Mouse (Mus musculus) natural killer cell, adult 2 months (primary cell): ENCODE results near the gene Cfap54.

Experiments used
- DNase-seq, 2 experiments: peaks; one replicate each; pipeline ENCODE4 v3.0.0; 2022; ENCODE audit warnings: low spot score in 2 of 2

Gene Cfap54

DNA sequence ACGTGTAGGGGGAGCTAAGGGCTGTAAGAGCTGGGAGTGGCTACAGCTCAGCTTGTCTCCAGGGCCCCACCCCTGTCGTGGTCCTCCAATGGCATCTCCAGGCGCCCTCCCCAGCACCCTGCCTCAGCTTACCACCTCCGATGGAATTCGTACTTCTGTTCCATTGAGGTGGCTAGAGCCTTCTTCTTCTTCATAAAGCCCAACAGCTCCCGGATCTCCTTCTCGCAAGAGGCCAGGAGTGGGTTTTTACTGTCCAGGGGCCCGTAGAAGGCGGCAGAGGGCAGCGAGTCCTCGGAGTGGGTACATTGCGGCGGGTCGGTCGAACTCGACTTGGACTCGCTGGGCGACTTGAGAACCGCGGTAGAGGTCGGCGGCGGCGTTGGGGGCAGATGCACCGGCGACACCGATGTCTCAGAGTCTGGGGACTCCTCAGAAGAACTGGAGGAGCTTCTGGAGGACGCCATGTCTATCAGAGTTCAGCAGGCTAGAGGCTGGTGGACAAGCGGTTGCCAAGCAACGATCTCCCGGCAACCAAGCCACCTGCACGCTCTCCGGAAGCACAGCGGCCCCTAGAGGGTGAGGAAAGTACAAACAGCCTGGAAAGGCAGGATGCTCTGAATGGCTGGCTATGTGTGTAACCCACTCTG, at the start of gene Cfap54:
Gene Cfap54 (minus strand): TSS at position 486 of the 647 bp plus-strand sequence.
- peak; percentile 85 to 89 for DNase-seq

DNA sequence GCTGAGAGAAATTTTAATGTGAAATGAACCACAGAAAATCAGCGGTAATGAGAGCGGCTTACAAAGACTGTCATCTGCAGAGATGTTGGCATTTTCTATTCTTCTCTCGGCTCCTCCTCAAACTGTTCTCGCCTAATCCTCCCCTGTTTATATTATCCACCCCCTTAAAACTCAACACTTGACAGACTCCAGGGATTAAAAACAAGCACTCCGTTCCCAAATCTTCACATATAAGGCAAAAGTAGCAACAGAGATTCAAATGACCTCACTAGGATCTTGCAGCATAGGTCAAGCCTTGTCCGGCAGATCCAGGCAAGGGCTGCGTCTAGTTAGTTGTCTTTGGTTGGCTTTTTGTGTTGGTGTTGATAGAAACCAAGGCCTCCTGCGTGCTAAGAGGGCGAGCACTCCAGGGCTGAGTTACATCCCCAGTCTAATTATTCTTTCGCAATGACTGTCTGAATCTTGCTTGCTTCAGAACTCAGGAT, 49.1 kb upstream of the Cfap54 start:
- no peak for DNase-seq

DNA sequence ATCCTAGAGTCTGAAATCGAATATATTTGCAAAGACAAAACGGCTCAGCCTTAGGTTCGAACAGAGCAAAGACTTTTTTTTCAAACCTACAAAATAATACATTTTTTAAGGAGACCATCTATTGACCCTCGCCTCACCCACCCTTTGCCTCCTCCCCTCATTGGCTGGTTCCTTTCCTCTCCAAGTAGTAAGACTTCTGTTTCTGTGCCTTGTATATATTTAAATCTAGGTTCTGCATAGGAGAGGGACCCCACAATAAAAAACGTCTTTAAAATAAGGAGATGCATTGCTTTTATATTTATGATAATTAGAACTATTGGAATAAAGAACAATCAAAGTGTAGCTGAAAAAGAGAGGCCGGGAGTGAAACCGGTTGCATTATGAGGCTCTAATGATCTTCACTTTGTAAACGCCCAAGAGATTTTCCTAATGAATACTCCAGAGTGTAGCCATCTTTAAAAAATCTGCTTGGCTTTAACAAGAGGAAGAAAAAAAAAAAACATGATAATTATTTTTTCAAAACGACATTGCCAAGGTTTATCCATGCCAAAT, 48.6 kb upstream of the Cfap54 start:
- DNase-seq, result no peak

DNA sequence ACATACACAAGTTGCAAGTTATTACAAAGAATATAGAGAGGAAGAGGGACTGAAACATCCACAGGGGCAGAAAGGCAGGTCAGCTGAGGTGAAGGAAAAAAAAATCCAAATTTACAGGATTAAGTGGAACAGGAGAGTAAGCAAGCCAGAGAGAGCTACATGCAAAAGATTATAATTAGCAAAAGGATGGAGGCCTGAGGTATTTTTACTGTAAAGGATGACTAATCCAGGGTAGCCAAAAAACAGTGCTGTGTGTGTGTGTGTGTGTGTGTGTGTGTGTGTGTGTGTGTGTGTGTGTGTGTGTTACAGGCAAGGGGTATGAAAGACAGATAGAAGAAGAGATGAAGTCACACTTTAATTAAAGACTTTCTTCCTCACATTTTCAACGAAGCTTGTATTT, 47.9 kb upstream of the Cfap54 start:
- DNase-seq, result no peak

DNA sequence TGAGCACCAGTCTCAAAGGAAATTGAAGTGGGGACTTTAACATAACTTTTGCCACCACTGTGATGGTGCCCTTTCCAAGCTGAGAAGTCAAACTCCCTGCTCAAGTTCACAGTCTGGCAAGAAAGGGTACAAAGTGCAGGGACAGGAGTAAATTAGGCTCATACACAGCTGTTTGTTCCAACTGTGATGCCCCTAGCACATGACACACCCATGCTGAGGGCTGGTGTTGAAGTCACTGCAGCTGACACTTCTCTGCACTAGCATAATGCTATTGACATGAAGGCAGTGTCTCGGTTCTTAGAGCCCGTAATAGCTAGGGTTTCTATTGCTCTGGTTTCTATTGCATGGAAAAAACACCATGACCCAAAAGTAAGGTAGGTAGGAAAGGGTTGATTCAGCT, 47.1 kb upstream of the Cfap54 start:
- no peak for DNase-seq

DNA sequence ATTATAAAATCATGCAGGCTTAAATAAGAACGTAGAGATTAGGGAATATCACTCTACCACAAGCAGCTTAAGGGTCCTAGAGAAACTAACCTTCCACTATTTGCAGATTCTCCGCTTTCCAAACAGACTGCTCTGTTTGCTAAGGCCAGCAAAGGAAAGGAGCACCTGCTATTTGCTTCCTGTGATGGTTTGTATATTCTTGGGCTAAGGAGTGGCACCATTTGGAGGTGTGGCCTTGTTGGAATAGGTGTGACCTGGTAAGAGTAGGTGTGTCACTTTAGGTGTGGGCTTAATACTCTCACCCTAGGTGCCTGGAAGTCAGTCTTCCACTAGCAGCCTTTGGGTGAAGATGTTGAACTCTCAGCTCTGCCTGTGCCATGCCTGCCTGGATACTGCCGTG, 44.6 kb upstream of the Cfap54 start:
- no peak for DNase-seq

DNA sequence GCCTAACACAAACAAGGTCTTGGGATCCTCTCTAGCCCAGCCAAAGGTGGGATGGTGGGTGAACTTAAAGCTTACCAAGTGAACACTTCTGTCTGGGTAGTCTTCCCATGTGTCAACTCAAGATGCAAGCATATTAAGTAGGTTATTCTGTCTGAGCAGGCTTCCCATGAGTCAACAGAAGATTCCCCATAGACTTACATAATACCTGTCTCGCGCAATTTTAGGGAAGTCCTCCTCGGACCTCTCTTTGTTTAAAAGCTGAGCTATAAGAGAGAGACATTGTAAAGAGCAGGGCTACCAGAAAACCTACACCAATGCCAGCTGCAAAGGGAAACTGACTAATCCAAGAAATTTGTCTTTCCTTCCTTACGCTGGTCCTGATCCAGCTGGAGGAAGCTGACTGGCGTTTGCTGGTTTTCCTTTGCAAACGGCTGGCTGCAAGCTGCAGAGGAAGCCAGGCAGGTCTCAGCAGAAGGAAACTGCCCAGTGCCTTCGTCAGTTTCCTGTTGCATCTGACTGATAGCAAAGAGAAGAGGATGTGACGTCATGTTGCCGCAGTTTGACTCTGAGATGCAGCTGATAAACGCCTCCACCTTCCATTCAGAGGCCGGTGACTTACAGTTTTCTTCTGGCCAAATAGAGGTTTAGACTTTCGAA, 42.7 kb upstream of the Cfap54 start:
- peak; percentile 81 for DNase-seq

DNA sequence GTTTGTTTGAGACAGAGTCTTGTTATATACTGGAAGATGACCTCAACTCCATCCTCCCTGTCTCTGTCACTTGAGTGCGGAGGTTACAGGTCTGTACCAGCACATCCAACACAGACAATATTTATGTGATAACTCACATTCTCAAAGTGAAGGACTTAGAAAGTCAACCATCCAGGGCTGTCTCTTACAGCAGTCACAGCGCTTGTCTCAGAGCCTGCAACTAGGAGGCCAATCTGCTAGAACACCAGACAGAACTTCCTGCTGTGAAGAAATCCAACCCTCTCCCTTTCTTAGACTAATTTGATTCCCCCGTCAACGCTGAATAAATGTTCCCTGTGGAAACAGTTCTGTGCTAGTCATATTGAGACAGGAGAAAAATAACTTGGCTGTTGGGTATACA, 41.9 kb upstream of the Cfap54 start:
- DNase-seq, result no peak

DNA sequence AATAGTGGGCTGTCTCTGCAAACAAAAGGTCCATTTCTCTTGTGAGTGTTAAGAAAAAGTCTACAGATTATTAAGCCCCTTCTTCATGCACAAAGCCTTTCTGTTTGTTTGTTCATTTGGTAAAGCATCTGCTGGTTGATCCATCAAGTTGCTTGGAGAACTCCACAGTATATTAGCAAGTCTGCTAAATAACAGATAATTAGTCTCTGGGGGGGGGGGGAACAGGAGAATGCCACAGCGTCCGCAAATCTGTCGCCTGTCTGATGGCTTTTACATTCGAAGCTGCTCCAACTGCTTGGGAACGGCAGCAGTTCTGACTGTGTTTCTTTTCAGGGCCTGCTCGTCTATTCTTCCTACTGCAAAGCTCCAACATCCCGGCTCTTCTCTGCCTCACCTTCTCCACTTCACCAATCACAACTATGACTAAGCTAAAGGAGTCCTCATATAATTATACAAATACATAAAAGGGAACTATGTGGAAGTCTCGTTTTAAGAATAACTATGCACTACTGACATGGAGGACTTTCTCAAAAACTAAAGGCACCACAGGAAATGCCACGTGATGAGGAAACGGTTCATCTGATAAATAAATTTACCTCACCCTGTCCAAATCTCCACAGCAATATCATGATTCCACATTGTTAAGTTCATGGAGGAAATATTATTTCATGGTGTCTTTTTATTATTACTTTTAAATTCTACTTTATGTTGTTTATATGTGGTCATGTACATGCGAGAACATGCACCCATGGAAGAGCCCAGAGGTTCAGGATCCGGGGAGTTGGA, 41.2 kb upstream of the Cfap54 start:
- no peak for DNase-seq

DNA sequence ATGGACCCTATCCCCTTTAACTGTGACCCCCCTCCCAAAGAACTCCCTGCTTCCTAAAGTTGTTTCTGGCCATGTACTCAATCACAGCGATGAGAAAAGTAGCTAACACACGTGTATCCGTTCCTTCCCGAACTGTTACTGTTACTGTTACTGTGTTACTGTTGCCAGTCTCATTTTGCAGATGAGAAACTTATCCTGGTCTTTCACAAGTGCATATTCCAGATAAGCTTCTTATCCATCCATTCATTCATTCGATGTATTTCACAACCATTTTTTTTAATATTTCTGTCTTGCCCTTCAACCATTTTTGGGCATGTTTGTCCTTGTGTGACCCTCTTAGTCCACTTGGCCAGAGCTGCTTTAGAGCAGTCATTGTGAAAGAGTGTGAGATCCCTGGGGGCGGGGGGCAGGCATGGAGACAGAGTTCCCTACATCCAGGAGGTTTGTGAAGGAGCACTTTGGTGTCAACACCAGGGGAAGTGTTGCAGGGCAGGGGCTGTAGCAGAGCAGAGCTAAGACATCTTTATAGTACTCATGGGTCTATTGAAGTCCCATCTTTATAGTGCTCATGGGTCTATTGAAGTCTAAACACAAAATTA, 39.9 kb upstream of the Cfap54 start:
- no peak for DNase-seq

DNA sequence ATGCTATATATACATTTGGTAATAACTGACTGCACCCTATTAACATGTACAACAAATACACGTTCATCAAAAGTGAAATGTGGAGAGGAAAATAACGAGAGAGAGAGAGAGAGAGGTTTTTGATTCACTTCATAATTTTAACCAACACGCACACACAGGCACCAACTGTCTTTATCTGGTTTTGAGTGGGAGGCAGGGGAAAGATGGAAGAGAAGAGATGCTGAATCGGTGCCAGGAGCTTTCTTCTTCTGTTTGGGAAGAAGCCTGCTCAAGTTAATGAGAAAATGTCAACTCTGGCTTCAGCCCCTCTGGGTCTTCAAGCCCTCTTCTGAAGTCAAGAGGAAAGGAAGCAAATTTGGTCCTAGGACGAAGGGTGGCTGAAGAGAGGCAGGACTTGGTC, 38.4 kb upstream of the Cfap54 start:
- no peak for DNase-seq

DNA sequence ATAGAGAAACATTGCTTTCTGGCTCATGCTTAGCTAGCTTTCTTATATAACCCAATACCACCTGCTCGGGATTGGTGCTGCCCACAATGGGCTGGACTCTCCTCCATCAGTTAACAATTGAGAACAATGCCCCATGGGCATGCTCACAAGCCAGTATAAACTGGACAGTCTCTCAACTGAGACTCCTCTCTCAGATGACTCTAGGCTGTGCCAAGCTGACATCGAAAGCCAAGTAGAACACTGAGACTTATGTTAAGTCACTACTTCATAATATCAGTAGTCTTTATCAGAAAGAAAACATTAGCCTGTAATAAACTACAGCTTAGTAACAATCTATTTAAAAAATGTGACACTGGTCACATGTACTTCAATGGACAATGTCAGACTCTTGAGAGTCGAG, 35.2 kb upstream of the Cfap54 start:
- DNase-seq, result no peak

DNA sequence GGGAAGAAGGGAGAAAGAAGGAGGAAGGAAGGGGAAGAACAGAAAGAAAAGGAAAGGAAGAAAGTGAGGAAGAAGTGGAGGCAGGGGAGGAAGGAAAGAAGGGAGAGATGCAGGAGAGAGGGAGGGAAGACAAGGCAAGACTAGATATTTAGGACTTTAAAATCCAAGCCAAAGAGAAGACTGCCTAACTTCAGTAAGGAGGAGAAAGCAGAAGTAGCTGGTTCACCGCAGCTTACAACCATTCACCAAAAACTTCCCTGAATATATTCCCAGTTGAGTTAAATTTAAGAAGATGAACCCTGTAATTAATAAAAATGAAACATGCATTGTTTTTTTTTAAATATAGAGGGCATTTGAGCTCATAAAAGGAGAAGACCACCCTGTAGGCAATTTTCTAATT, 34.3 kb upstream of the Cfap54 start:
- DNase-seq, result no peak

DNA sequence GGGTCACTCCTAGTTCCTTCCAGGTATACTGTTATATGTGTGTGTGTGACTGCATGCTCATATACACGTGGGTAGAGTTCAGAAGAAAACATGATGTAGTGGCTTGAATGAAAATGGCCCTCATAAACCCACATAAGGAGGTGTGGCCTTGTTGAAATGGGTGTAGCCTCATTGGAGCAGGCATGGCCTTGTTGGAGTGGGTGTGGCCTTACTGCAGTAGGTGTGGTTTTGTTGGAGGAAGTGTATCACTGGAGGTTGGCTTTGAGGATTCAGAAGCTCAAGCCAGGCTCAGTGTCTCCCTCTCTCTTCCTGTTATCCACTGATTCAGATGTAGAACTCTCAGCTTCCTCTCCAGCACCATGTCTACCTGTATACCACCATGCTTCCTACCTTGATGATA, 33.4 kb upstream of the Cfap54 start:
- no peak for DNase-seq

DNA sequence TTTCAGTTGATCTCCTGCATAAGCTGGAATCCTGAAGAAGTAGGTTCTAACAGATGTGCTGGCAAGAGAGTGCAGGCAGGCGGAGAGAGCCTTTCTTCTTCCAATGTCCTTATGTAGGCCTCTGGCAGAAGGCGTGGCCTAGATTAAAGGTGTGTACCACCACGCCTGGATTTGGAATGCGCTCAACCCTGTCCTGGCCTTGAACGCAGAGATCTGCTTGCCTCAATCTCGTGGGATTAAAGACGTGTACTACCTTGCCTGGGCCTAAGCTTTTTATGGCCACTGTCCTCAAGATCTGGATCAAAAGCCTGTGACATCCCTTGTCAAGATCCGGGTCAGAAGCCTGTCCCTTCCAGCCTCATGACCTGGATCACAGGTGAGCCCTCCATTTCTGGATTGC, 32.5 kb upstream of the Cfap54 start:
- no peak for DNase-seq

DNA sequence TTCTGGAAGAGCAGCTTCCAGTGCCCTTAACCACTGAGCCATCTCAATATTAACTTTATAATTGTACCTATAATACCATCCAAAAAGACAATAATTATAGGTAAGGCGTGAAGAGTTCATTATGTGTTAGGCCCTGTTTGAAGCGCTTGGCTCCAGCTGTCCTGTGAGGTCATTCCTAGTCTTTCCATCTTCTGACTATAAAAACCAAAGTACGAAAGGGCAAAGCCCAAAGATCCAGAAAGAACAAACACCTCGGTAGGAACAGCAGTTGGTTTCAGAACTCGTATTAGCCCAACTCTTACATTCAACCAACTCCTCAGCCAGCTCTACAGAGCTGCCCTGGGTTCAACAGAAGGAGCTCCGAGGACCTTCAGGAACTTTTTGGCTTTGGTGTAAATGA, 30.6 kb upstream of the Cfap54 start:
- no peak for DNase-seq

DNA sequence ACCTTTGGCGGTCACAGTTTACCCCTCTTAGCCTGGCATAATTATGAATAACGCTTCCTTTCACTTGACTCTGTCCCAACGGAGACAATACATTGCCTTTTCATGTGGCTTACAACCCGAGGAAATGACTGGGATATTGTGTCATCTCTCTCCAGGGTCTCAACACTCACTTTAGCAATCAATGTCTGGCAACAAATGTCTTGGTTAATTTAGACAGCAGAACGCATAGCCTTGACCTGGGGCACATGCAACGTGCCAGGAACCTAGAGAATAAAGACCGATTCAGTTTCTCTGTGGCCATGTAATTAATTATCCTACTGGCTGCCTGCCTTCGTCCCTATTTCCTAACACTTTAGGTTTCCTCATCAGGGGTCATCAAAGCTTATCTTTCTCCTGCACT, 30.0 kb upstream of the Cfap54 start:
- no peak for DNase-seq

DNA sequence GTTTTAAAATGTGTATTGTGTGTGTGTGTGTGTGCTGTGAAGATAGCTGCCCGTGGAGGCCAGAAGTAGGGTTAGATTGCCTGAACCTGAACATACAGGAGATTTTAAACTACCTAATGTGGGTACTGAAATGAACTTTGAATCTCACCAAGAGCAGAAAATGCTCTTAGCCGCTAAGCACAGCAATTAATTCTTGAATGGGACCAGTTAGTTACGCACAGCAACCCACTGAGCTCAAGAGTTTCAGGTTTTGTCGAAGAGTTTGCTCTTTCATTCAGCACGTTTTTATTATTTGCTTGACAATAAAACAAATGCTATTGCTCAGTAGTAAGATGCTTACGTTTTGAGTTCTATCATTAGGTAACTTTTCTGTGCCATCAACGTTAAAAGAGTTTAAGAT, 23.9 kb upstream of the Cfap54 start:
- no peak for DNase-seq

DNA sequence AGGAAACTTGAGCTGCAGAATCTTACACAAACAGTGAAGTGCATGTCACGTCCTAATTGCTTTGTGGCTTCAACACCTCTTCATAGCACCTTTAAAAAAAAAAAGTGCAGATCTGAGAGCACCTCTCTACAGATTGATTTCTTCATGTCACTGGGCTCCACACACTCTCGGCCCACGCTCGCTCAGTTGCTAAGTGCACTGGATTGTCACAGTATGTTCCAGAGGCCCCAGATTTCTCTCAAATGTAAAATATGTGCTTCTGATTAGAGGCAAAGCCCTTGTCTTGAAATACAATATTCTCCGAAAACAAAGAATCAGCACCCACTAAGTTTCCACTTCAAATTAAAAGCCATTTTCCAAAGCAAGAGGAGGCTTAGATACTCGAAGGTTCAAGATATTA, 22.9 kb upstream of the Cfap54 start:
- DNase-seq, result no peak

DNA sequence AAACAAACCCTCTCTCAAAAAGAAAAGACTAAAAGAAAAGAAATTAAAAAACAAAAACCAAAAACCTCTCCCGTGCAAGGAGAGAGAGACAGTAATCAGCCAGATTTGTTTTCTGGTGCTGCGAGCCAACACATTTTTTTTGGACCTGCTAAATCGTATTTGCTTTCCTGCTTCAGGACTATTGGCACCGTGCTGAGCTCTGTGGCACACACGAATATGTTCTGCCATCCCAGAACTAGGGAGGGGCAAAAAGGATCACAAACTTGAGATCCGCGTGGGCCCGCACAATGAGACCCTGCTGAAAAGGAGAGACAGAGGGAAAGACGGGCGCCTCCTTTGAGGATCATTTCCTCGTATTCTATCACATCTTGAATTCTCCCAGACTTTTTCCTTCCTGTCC, 22.3 kb upstream of the Cfap54 start:
- no peak for DNase-seq

DNA sequence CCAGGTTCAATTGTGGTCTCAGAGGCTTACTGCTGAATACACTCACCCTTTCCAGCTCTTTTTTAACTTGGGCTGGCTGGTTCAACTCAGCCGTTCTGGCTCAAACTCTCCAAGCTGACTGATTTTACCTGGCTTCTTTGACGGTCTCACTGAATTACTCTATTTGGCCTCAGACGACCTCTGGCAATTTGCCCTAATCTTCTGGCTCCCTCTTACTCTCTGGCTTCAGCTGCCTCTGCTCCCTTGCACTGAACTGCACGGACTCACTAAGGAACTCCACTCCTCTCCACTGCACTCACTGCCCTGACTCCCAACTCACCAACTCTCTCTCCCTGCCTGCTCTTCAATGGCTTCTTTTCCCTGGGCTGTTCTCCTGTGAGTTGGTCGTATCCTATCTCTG, 20.9 kb upstream of the Cfap54 start:
- DNase-seq, result no peak

DNA sequence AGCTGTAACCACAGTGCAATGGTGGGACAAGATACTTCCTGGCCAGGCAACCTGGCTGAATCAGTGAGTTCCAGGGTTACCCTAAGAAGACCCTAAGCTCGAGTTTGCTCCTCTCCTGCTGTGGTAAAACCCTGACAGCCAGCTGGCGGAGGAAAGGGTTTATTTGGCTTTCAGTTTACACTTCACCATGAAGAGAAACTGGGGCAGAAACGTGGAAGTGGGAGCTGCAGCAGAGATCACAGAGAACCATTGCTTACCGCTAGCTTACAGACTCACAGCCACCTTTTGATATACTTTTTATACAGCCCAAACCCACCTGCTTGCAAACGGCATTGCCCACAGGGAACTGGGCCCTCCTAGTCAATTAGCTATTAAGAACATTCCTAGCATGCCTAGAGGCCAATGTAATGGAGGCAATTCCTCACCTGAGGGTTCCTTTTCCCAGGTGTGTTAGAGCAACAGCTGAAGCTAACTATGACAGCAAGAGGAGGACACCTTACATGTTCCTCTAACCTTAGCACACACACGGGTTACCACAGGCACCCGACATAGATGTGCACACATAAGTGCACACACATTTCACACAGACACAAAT, 16.9 kb upstream of the Cfap54 start:
- DNase-seq, result no peak
